Mouse (Mus musculus) intestine, embryonic 15.5 days (tissue): ENCODE results near the gene Wdr82. TPM values are rescaled to one million over a fixed set of nuclear protein-coding genes. Genes with fewer than 3 reads are reported as not detected.
A peak's percentile ranks its signal among the peaks of the same experiment; 100 is the strongest.

ENCODE experiments used
- ATAC-seq: fragments of 200-750 bp; cut with Nextera tagmentation; 2 replicates; pipeline ENCODE4 v1.8.0; 2017; ENCODE audit warnings: moderate TSS enrichment, moderate library complexity
- H3K27ac ChIP-seq: fragments of 300-500 bp; sonication (generic); 2 replicates; pipeline ENCODE4 v1.5.1; 2015; ENCODE audit warnings: mild to moderate bottlenecking, inconsistent platforms
- H3K27me3 ChIP-seq: fragments of 300-500 bp; sonication (generic); replicated peaks from 2 replicates; pipeline ENCODE4 v1.6.1; 2015; ENCODE audit warnings: inconsistent platforms
- H3K36me3 ChIP-seq: fragments of 300-500 bp; sonication (generic); 2 replicates; pipeline ENCODE4 v1.6.1; 2015; ENCODE audit warnings: inconsistent platforms
- H3K4me1 ChIP-seq: fragments of 300-500 bp; sonication (generic); replicated peaks from 2 replicates; pipeline ENCODE4 v1.6.1; 2015; ENCODE audit warnings: inconsistent platforms
- H3K4me2 ChIP-seq: fragments of 300-500 bp; sonication (generic); replicated peaks from 2 replicates; pipeline ENCODE4 v1.6.1; 2015; ENCODE audit warnings: mild to moderate bottlenecking, inconsistent platforms
- H3K4me3 ChIP-seq: fragments of 300-500 bp; sonication (generic); replicated peaks from 2 replicates; pipeline ENCODE4 v1.5.1; 2015; ENCODE audit warnings: inconsistent platforms
- H3K9ac ChIP-seq: fragments of 300-500 bp; sonication (generic); 2 replicates; pipeline ENCODE4 v1.6.1; 2015; ENCODE audit warnings: inconsistent platforms
- H3K9me3 ChIP-seq: fragments of 300-500 bp; sonication (generic); 2 replicates; pipeline ENCODE4 v1.6.1; 2016; ENCODE audit warnings: inconsistent platforms
- WGBS: fragments of 180-500 bp; shearing (Covaris S2); methylation state at CpG from one replicate; pipeline ENCODE4 v1.1.7; 2015; 5-methylcytosine and 5-hydroxymethylcytosine counted together
- microRNA counts: library from miRNA; unstranded; fragments of <30 nt; microRNA quantifications from one replicate; lab custom pipeline; 2016
- polyA plus RNA-seq: library from polyadenylated mRNA; unstranded; fragments of >200 nt; fragmentation: Nextera tagmentation; extraction: Ambion mirVana; gene quantifications from 2 replicates; pipeline ENCODE4 v1.2.1, GENCODE M21; 2015

Gene Wdr82
- polyA plus RNA-seq, 1 experiment from 2014 or later: 19.0 TPM

DNA sequence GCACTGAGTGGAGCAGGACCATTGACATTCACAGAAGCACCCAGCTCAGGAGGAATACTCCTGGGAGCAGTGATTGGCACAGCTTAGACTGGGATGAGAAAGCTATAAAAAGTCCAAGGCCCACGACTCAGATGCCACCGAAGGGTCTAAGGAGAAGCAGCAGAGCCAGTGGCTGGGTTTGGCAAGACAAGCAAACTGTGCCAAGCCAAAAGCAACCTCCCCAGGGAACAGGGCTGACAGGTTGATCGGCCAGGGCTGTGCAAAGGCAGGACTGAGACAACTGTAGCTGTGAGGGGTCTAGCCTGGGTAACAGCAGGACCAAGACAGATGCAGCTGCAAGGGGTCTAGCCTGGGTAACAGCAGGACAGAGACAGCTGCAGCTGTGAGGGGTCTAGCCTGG is 62.2 kb downstream of the Wdr82 start:
- Histone ChIP-seq H3K27ac (no peak overlapping the region), H3K9me3 (no peaks in the 10 kb centered on the region), H3K4me1 (peaks cover 2% of the 10 kb centered on the region; the same call in 1 of the 2 replicates), H3K9ac (no peak overlapping the region), H3K27me3 (no peaks in the 10 kb centered on the region), H3K36me3 (peaks cover 37% of the 10 kb centered on the region), H3K4me3 (no peak overlapping the region), H3K4me2 (no peak overlapping the region)
- ATAC-seq: no peak
- WGBS: 93% methylated on average over 3 of the region's 3 CpGs

DNA sequence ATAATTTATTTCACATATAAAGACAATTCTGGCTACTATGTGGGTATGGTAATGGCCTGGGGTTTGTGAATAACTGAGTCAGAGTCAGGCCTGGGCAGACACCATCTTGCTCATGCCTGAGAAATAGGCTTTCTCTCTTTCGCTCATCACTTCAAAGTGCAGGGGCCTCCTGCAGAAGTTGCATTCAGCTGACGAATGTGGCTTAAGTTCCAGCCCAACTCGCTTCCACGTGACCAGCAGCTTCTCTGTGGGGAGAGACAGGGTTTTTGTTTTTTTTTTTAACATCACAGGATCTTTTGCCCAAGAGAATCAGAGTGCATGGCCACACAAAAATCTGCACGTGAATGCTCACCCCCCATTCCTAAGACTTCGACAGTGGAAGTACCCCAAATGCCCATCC is 63.2 kb downstream of the Wdr82 start:
- no peaks in the 10 kb centered on the region for H3K9me3 ChIP-seq
- no peak for ATAC-seq
- H3K27me3 ChIP-seq: no peaks in the 10 kb centered on the region
- WGBS: 78% methylated on average over 6 of the region's 6 CpGs
- no peak overlapping the region for H3K4me3 ChIP-seq
- no peak overlapping the region for H3K9ac ChIP-seq
- H3K4me2 ChIP-seq: no peak overlapping the region
- peaks cover 47% of the 10 kb centered on the region for H3K36me3 ChIP-seq
- H3K27ac ChIP-seq: no peak overlapping the region
- no peaks in the 10 kb centered on the region; the same call in 1 of the 2 replicates for H3K4me1 ChIP-seq

DNA sequence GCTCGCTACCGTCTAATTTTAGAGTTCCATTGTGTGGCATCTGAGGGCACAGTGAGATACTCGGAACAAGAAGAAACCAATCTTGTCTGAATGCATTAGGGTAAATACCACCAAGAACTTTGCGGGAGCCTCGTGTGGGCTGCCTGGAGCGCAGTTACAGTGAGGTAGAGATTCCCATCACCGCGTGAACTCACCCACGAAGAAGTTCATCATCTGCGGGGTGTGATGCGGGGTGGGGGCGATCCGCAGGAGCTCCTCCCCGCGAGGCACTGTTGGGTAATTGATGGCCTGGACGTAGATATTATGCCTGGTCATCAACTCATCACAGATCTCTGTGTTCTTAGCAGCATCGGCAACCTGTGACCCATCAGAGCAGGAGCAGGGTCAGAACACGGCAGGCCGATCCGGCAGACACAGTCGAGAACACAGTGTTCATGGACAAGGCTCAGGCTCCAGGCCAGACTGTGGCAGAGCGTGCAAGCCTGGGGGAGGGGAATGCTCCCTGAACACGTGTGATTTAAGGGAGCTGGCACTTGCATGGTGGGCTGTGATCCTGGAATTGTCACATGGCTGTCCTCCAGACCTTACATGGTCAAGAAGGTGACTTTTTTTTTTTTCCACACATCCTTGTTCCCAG is 64.6 kb downstream of the Wdr82 start:
- no peaks in the 10 kb centered on the region for H3K27me3 ChIP-seq
- H3K4me1 ChIP-seq: no peaks in the 10 kb centered on the region; the same call in 1 of the 2 replicates
- no peak overlapping the region for H3K4me3 ChIP-seq
- H3K36me3 ChIP-seq: peaks cover 52% of the 10 kb centered on the region
- no peak overlapping the region for H3K27ac ChIP-seq
- no peak for ATAC-seq
- 87% methylated on average over 23 of the region's 23 CpGs for WGBS
- H3K9me3 ChIP-seq: no peaks in the 10 kb centered on the region
- no peak overlapping the region for H3K9ac ChIP-seq
- no peak overlapping the region for H3K4me2 ChIP-seq

DNA sequence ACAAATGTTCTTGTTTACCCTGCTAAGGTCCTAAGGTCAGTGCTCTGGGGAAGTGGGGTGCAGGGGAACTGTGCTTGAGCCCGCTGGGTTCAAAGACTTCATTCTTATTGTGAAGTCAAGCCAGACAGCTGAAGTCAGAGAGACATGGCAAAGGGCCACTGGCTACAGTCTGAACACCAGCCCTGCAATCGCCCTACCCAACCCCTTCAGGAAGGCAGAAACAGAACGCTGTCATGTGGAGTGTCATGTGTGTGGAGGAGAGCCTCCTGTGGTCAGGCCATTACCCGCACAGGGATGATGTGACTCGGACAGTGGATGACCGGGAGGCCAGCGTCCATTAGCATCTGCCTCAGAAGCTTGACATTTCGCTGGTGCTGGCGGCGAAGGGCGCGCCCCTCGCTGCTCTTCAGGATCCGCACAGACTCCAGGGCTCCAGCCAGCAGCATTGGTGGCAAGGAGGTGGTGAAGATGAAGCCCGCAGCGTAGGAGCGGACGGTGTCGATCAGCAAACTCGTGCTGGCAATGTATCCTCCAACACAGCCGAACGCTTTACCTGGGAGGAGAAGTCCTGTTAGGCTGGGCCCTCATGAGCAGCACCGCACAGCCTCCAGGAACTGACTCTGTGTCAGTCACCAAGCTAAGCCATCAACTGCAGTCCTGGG is 65.6 kb downstream of the Wdr82 start:
- Histone ChIP-seq H3K4me3 (no peak overlapping the region), H3K4me1 (no peaks in the 10 kb centered on the region; the same call in 1 of the 2 replicates), H3K27ac (no peak overlapping the region), H3K27me3 (no peaks in the 10 kb centered on the region), H3K9me3 (no peaks in the 10 kb centered on the region), H3K9ac (no peak overlapping the region), H3K36me3 (peaks cover 59% of the 10 kb centered on the region), H3K4me2 (no peak overlapping the region)
- 95% methylated on average over 23 of the region's 23 CpGs for WGBS
- ATAC-seq: no peak

DNA sequence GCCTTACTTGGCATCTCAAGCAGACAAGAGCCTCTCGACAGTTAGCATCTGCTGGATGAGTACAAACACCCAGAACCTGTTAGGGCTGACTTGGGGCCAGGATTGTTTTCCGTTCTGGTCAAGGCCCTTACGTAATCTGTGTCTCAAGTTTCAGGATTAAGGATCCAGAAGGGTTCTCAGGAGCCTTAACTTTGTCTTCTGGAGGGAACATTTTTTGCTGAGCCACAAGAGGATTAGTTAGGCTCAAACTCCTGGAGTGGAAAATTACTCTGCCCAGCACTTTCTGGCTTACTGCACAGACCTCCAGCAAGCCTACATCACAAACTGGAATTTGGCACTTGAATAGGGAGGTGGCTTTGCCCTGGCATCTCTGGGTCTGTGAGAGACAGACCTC is 66.1 kb downstream of the Wdr82 start:
- H3K27me3 ChIP-seq: no peaks in the 10 kb centered on the region
- H3K9me3 ChIP-seq: no peaks in the 10 kb centered on the region
- peaks cover 64% of the 10 kb centered on the region for H3K36me3 ChIP-seq
- H3K4me2 ChIP-seq: no peak overlapping the region
- WGBS: 80% methylated on average over 3 of the region's 3 CpGs
- no peak overlapping the region for H3K9ac ChIP-seq
- no peak overlapping the region for H3K4me3 ChIP-seq
- no peak for ATAC-seq
- no peak overlapping the region for H3K27ac ChIP-seq
- H3K4me1 ChIP-seq: no peaks in the 10 kb centered on the region; the same call in 1 of the 2 replicates

DNA sequence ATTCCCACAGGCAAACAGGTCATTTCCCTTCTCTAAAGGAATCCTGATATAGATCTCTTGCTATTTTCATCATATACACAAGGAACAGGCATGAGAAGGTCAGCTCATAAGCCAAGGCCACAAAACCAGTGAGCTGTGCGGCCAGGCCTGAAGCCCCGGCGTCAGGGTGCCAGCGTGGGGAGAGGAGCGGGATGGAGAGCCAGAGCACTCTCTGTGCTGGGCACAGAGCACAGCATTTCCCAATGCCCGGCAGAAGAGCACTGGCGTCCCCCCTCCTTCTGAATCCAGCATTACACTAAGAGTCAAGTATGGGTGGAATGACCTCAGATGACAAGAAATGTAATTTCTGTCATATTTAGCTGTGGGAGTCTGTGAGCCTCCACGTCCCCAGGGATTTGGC is 66.7 kb downstream of the Wdr82 start:
- no peak for ATAC-seq
- H3K36me3 ChIP-seq: peaks cover 64% of the 10 kb centered on the region
- no peaks in the 10 kb centered on the region for H3K9me3 ChIP-seq
- H3K4me3 ChIP-seq: no peak overlapping the region
- no peak overlapping the region for H3K4me2 ChIP-seq
- H3K9ac ChIP-seq: no peak overlapping the region
- H3K27ac ChIP-seq: no peak overlapping the region
- 87% methylated on average over 8 of the region's 8 CpGs for WGBS
- H3K27me3 ChIP-seq: no peaks in the 10 kb centered on the region
- H3K4me1 ChIP-seq: no peaks in the 10 kb centered on the region; the same call in 1 of the 2 replicates

DNA sequence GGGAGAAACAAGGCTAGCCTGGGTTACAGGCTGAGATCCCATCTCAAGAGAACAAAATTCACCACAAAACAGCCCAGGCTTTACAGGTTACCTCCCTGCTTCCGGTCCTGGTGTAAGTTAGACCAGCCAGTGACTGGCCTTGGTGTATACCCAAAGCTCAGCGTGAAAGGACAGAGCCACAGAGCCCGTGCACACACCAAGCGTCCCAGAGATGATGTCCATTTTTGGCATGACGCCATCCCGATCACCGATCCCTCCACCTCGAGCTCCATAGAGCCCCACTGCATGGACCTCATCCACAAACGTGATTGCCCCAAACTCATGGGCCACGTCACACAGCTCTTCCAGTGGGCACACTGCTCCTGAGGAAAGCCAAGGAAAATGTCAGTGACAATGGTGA is 67.2 kb downstream of the Wdr82 start:
- Histone ChIP-seq H3K9me3 (no peaks in the 10 kb centered on the region), H3K4me3 (no peak overlapping the region), H3K27me3 (no peaks in the 10 kb centered on the region), H3K4me1 (no peaks in the 10 kb centered on the region; the same call in 1 of the 2 replicates), H3K9ac (no peak overlapping the region), H3K4me2 (no peak overlapping the region), H3K36me3 (peaks cover 59% of the 10 kb centered on the region), H3K27ac (no peak overlapping the region)
- 96% methylated on average over 10 of the region's 10 CpGs for WGBS
- no peak for ATAC-seq

MicroRNA genes within 50 kb of the gene (microRNA counts, 519-probe panel; counts per million panel counts)
- 4,698 counts per million, percentile 98 among the panel's probes with 10 or more counts for microRNA mmu-let-7g (lab: Ali Mortazavi, UCI)

Other genes starting within 250 kb of the Wdr82 start
- 0.98 and 1.6 TPM in 2 replicates for gene Col6a5, start 210.3 kb upstream of the Wdr82 start, polyA plus RNA-seq
- gene Col6a4, start 74.1 kb upstream of the Wdr82 start, polyA plus RNA-seq: 66.7 and 76.7 TPM in 2 replicates
- 3.4 and 4.3 TPM in 2 replicates for gene Glyctk, start 12.8 kb upstream of the Wdr82 start, polyA plus RNA-seq
- gene Ppm1m, start 28.8 kb downstream of the Wdr82 start, polyA plus RNA-seq: 30.4 and 31.7 TPM in 2 replicates
- gene Twf2, start 32.2 kb downstream of the Wdr82 start, polyA plus RNA-seq: 51.5 and 52.5 TPM in 2 replicates
- gene Tlr9, start 51.7 kb downstream of the Wdr82 start, polyA plus RNA-seq: 0.16 and 0.19 TPM in 2 replicates
- gene Alas1, start 77.7 kb downstream of the Wdr82 start, polyA plus RNA-seq: 110 TPM in 2 replicates
- gene Poc1a, start 110.1 kb downstream of the Wdr82 start, polyA plus RNA-seq: 25.9 and 28.2 TPM in 2 replicates
- 10.0 and 10.3 TPM in 2 replicates for gene Dusp7, start 197.7 kb downstream of the Wdr82 start, polyA plus RNA-seq